Mouse (Mus musculus): ENCODE data around the gene Ctla4.

DNA sequence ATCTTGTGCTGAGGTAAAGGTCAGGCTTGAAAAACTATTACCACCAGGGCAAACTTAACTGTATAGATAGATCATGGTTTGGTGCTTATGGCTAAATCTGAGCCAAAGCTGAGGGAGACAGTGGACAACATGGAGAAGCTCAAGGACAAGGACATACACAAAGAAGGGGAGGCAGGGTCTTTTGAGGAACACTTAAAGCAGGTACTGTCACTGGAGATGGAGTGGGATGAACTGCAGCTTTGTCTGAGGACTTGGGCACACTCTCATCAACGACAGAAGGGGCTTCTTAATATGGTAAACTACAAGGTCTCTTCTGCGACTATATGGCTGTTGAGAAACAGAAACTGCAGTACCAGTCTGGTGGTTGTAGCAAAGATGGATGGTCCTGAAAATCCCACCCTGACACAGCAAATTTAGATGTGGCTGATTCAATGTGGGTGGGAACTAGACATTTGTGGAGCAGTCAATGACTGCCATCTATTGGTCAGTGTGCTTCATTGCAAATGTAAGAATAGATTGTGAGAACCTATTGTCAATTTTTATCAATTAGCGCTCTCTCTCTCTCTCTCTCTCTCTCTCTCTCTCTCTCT, 26.3 kb upstream of the Ctla4 start:
- no peak for TF ChIP-seq CTCF (IDR thresholded peaks at IDR 0.05; ENCODE audit: borderline replicate concordance, insufficient read depth, low read length)
- TF ChIP-seq POLR2A (IDR thresholded peaks at IDR 0.05; ENCODE audit: low read depth, low read length), result no peak
